Mouse (Mus musculus) urinary bladder, adult 18-20 months (tissue): ENCODE measurements around the gene Atl3.
"Not testable (repeated sequence)": the region's sequence is repeated elsewhere in the genome, so short reads cannot be mapped to it uniquely, and the experiment has no call there.

Source experiments
- DNase-seq, 2 experiments: peaks; one replicate each; pipeline ENCODE4 v3.0.0; 2022; ENCODE audit warnings: low spot score in 2 of 2, mixed read lengths in 2 of 2

Gene Atl3

GRCm38 (mm10) chr19:7493352-7494186 is at the start of gene Atl3:
Gene Atl3 (plus strand): TSS chr19:7494040.
- DNase-seq, result no peak

GRCm38 (mm10) chr19:7445105-7445504 is 48.7 kb upstream of the Atl3 start:
- DNase-seq, result no peak

GRCm38 (mm10) chr19:7445596-7445995 is 48.2 kb upstream of the Atl3 start:
- DNase-seq, result no peak

- no peak for DNase-seq
Measured at GRCm38 (mm10) chr19:7456803-7457202, 37.0 kb upstream of the Atl3 start.

- DNase-seq, result no peak
Measured at GRCm38 (mm10) chr19:7458901-7459300, 34.9 kb upstream of the Atl3 start.

GRCm38 (mm10) chr19:7459370-7459769 is 34.5 kb upstream of the Atl3 start:
- no peak for DNase-seq

GRCm38 (mm10) chr19:7467915-7468314 is 25.9 kb upstream of the Atl3 start:
- no peak for DNase-seq

GRCm38 (mm10) chr19:7470643-7471042 is 23.2 kb upstream of the Atl3 start:
- no peak for DNase-seq

GRCm38 (mm10) chr19:7479751-7480248 is 14.0 kb upstream of the Atl3 start:
- DNase-seq, result no peak

- DNase-seq, result no peak
Measured at GRCm38 (mm10) chr19:7481541-7482265, 12.1 kb upstream of the Atl3 start.

GRCm38 (mm10) chr19:7482266-7482598 is 11.6 kb upstream of the Atl3 start:
- no peak for DNase-seq

GRCm38 (mm10) chr19:7482599-7483511 is 11.0 kb upstream of the Atl3 start, which contains the start of gene Rtn3:
Gene Rtn3 (minus strand): TSS chr19:7483281.
- DNase-seq, result peak; percentile 76 to 95

- DNase-seq, result no peak
Measured at GRCm38 (mm10) chr19:7483512-7483882, 10.3 kb upstream of the Atl3 start.

GRCm38 (mm10) chr19:7484076-7484475 is 9.8 kb upstream of the Atl3 start:
- no peak for DNase-seq

- DNase-seq, result no peak
Measured at GRCm38 (mm10) chr19:7487680-7488079, 6.2 kb upstream of the Atl3 start.

- DNase-seq, result no peak
Measured at GRCm38 (mm10) chr19:7491960-7492359, 1.9 kb upstream of the Atl3 start.

- DNase-seq, result no peak
Measured at GRCm38 (mm10) chr19:7492682-7493081, 1.2 kb upstream of the Atl3 start.

GRCm38 (mm10) chr19:7494187-7495015 is 561 bp downstream of the Atl3 start:
- DNase-seq, result peak; percentile 85 to 96

- DNase-seq, result no peak
Measured at GRCm38 (mm10) chr19:7495221-7496038, 1.6 kb downstream of the Atl3 start.

- DNase-seq, result not testable (repeated sequence)
Measured at GRCm38 (mm10) chr19:7496070-7496469, 2.2 kb downstream of the Atl3 start.
